Mouse (Mus musculus): Measurements from ENCODE around the gene Slc29a3.

DNA sequence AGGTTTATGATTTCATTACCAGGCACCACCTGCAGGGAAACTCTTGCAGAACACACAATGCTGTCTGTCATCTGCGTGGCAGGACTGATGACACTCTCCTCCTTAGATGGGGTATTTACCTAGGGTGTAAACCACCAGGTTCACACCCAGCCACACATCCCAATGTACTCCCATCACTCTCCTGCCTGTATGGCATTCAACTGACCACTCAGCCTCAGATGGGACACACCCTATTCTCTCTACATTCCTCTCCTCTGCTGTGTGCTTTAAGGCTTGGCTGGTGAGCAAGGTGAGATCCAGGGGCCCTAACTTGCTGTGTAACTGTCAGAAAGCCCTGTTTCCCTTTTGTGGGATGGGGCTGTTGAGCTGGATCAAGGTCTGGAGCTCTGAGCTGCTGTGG lies 9.5 kb upstream of the Slc29a3 start:
- no peak for TF ChIP-seq CTCF (IDR thresholded peaks at IDR 0.05; ENCODE audit: borderline replicate concordance, extremely low read depth, insufficient read depth, insufficient read length)
- no peak for TF ChIP-seq POLR2A (IDR thresholded peaks at IDR 0.05; ENCODE audit: borderline replicate concordance, extremely low read depth, insufficient read depth, insufficient read length, poor library complexity, severe bottlenecking)
